Mouse (Mus musculus) lung, postnatal 0 days (tissue): Measurements from ENCODE around the gene Epo.

Experiments
- CTCF ChIP-seq: IDR thresholded peaks from 2 replicates; pipeline ENCODE4 v1.5.1; 2016; ENCODE audit warnings: antibody characterized with exemption, mild to moderate bottlenecking
- EP300 ChIP-seq: IDR thresholded peaks from 2 replicates; pipeline ENCODE4 v1.6.1; 2016; ENCODE audit warnings: antibody characterized with exemption, mild to moderate bottlenecking, control low read depth

DNA sequence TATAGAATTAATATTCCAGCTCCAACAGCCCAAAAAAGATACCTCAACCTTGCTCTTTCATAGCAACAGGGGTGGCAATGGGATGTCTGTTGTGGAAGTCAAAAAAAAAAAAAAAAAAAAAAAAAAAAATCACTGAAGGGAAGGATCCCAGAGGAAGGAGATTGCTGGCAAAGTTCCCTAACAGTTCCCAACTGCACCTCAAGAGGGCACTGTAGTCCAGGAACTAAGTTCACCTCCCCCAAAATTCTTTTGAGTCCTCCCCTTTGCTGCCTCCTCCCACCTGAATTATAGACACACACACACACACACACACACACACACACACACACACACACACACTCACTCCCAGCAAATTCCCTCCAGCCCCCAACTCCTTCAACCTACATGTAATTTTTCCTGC is 51.9 kb downstream of the Epo start:
- TF ChIP-seq CTCF: peak; percentile 76
- no peak for TF ChIP-seq EP300
